Comparison of ENCODE assay signal across 26 mouse cellular contexts in the genomic region with DNA sequence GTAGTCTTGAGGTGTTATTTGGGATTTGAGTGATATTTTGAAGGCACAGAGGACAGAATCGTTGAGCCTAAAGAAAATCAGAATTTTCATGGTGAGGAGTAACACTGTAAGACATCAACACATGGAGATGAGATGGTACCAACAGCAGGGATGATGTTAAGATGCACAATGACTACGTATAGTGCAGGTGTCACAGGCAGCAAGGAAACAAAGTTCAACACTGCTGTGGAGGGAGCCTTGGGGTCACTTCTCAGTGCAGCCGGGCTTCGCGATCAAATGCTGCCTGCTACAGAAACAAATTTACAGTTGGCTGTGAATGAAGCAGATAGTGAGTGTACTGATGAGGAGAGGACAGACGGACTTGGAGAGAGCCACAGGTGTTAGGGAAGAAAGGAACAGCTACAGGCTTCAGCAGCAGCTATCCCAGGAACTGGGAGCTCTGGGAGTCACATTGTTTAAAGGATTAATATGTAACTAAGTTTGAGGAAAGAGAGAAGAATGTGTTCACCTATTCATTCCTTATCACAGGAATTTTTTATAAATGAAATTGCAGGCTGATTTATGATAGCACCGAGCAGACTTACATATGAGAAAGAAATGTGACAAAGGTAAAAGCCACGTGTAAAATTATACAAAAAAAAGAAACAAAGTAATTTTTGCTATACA. TPM values are rescaled to one million over a fixed set of nuclear protein-coding genes. Genes with fewer than 3 reads are reported as not detected.
"Had no signal": no experiment of that assay in that cellular context is flagged by ENCODE, and none has a peak within 500 bp of the region (broad histone marks: within the 10 kb centered on the region; RNA-seq: fewer than 3 reads in every experiment).

No protein-coding gene starts in this region.

- H3K27me3 ChIP-seq: limb, embryonic 12.5 days; limb, embryonic 15.5 days; lung, embryonic 15.5 days; midbrain, embryonic 13.5 days; neural tube, embryonic 13.5 days had no signal

- H3K27ac ChIP-seq: layer of hippocampus, adult 2 months; limb, embryonic 12.5 days; limb, embryonic 15.5 days; liver, embryonic 14.5 days; lung, embryonic 15.5 days; midbrain, embryonic 10.5 days; midbrain, embryonic 13.5 days; neural tube, embryonic 13.5 days had no signal

- H3K9ac ChIP-seq: limb, embryonic 12.5 days; limb, embryonic 15.5 days; liver, embryonic 14.5 days; liver, postnatal 0 days; lung, embryonic 15.5 days; midbrain, embryonic 13.5 days; neural tube, embryonic 13.5 days had no signal

- H3K4me1 ChIP-seq: limb, embryonic 15.5 days; lung, embryonic 15.5 days; midbrain, embryonic 10.5 days; midbrain, embryonic 13.5 days; neural tube, embryonic 13.5 days had no signal

- H3K4me3 ChIP-seq: layer of hippocampus, adult 2 months; limb, embryonic 12.5 days; limb, embryonic 15.5 days; lung, embryonic 15.5 days; megakaryocyte, embryonic 14.5 days; midbrain, embryonic 10.5 days; midbrain, embryonic 13.5 days; myocyte; neural tube, embryonic 13.5 days had no signal

- H3K9me3 ChIP-seq: limb, embryonic 12.5 days; limb, embryonic 15.5 days; lung, embryonic 15.5 days; midbrain, embryonic 10.5 days; midbrain, embryonic 13.5 days had no signal

- DNase-seq: kidney, adult 18-20 months; kidney, adult 9 months; kidney, postnatal 14 days; kidney, postnatal 4 days; layer of hippocampus, adult 9-11 months; layer of hippocampus, postnatal 36 days; left cerebral cortex, postnatal 4 days; liver, postnatal 0 days; lung, postnatal 10 days; lung, postnatal 36 days; retina, postnatal 1 day; right cerebral cortex, postnatal 25 days; thymus, postnatal 25 days had no signal

- H3K4me2 ChIP-seq: limb, embryonic 12.5 days; limb, embryonic 15.5 days; midbrain, embryonic 13.5 days; neural tube, embryonic 13.5 days had no signal

- H3K36me3 ChIP-seq: limb, embryonic 12.5 days; limb, embryonic 15.5 days; lung, embryonic 15.5 days; midbrain, embryonic 10.5 days; midbrain, embryonic 13.5 days; neural tube, embryonic 13.5 days had no signal

- ATAC-seq: liver, postnatal 0 days; midbrain, embryonic 13.5 days; midbrain, embryonic 16.5 days had no signal

RNA-seq across cellular contexts. Expression of gene Homer2, which starts 31.5 kb away (rescaled TPM):
- total RNA-seq: monocyte, adult 5-6 weeks; neutrophil, adult 5-6 weeks had no signal
- polyA plus RNA-seq: myocyte had no signal
